Mouse (Mus musculus) embryonic facial prominence, embryonic 11.5 days (tissue): ENCODE measurements around the gene Wbp2. TPM values are rescaled to one million over a fixed set of nuclear protein-coding genes. Genes with fewer than 3 reads are reported as not detected.
"Not testable (repeated sequence)": the region's sequence is repeated elsewhere in the genome, so short reads cannot be mapped to it uniquely, and the experiment has no call there.

Experiments used
- ATAC-seq: fragments of 200-750 bp; cut with Nextera tagmentation; replicated peaks from 2 replicates; pipeline ENCODE4 v1.8.0; 2017; ENCODE audit warnings: low read depth; ENCODE audit not compliant: insufficient number of reproducible peaks, low FRiP score, low TSS enrichment
- DNase-seq: peaks from one replicate; pipeline ENCODE4 v3.0.0-alpha.2; 2015; ENCODE audit warnings: low spot score
- H3K27ac ChIP-seq: fragments of 300-500 bp; sonication (generic); replicated peaks from 2 replicates; pipeline ENCODE4 v1.5.1; 2014; ENCODE audit warnings: mild to moderate bottlenecking, low read depth, low read length, control low read depth
- H3K27me3 ChIP-seq: fragments of 300-500 bp; sonication (generic); 2 replicates; pipeline ENCODE4 v1.6.1; 2014; ENCODE audit warnings: mild to moderate bottlenecking, low read length, moderate library complexity, mixed read lengths; ENCODE audit not compliant: control insufficient read depth, insufficient read depth
- H3K36me3 ChIP-seq: fragments of 300-500 bp; sonication (generic); replicated peaks from 2 replicates; pipeline ENCODE4 v1.6.1; 2014; ENCODE audit warnings: low read depth, mild to moderate bottlenecking, low read length, moderate library complexity, mixed read lengths; ENCODE audit not compliant: control insufficient read depth, insufficient read depth
- H3K4me1 ChIP-seq: fragments of 300-500 bp; sonication (generic); 2 replicates; pipeline ENCODE4 v1.6.1; 2014; ENCODE audit warnings: low read length, mixed read lengths; ENCODE audit not compliant: control insufficient read depth, insufficient read depth
- H3K4me2 ChIP-seq: fragments of 300-500 bp; sonication (generic); 2 replicates; pipeline ENCODE4 v1.6.1; 2014; ENCODE audit warnings: low read depth, mild to moderate bottlenecking, control low read depth, low read length, moderate library complexity
- H3K4me3 ChIP-seq: fragments of 300-500 bp; sonication (generic); 2 replicates; pipeline ENCODE4 v1.5.1; 2014; ENCODE audit warnings: low read depth, low read length, control low read depth
- H3K9ac ChIP-seq: fragments of 300-500 bp; sonication (generic); replicated peaks from 2 replicates; pipeline ENCODE4 v1.6.1; 2014; ENCODE audit warnings: mild to moderate bottlenecking, control low read depth, low read length
- H3K9me3 ChIP-seq: fragments of 300-500 bp; sonication (generic); replicated peaks from 2 replicates; pipeline ENCODE4 v1.6.1; 2016; ENCODE audit warnings: mild to moderate bottlenecking, low read length, inconsistent platforms, mixed read lengths; ENCODE audit not compliant: control insufficient read depth
- WGBS: fragments of 180-500 bp; shearing (Covaris S2); extraction: QIAGEN DNeasy Blood & Tissue Kit; methylation state at CpG from one replicate; pipeline ENCODE4 v1.1.7; 2014; 5-methylcytosine and 5-hydroxymethylcytosine counted together
- polyA plus RNA-seq: library from polyadenylated mRNA; unstranded; fragments of >200 nt; fragmentation: Nextera tagmentation; extraction: Ambion mirVana; gene quantifications from 2 replicates; pipeline ENCODE4 v1.2.1, GENCODE M21; 2014

Gene Wbp2
- polyA plus RNA-seq, 1 experiment from 2014 or later: 47.0 TPM

DNA sequence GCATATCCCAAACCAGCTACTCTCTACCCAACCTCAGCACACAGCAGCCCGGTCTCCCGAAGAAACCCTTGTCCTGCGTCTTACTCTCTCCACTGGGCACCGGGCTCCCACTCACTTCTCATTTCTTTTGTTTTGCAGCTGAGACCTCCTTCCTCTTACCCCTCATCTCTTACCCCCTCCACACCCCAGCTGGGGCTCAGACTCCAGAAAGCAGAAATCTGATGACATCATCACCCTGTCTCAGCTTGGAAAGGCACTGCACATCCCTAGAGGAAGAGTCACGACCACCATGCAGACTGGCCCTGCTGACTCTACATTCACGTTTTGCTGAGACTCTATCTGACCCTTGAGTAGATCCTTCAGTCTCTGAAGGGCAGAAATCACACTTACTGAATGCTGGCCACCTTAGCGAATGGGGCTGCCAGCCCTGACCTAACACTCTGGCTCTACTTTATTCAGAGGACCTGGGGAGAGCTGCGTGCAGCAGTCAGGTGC is 43.2 kb upstream of the Wbp2 start:
- H3K36me3 ChIP-seq: peaks cover 6% of the 10 kb centered on the region
- no peaks in the 10 kb centered on the region for H3K9me3 ChIP-seq
- H3K27me3 ChIP-seq: no peaks in the 10 kb centered on the region
- 47% methylated on average over 8 of the region's 8 CpGs for WGBS
- peak overlapping the region; percentile 66 for H3K4me2 ChIP-seq
- ATAC-seq (peak; percentile 31), DNase-seq (peak; percentile 31)
- peak overlapping the region; percentile 64 for H3K9ac ChIP-seq
- peaks cover 7% of the 10 kb centered on the region; the same call in 1 of the 2 replicates for H3K4me1 ChIP-seq
- peak overlapping the region; percentile 43 for H3K4me3 ChIP-seq
- 0 out of 2 replicates have a peak overlapping the region, but pooled peaks have one; percentile 42 for H3K27ac ChIP-seq

DNA sequence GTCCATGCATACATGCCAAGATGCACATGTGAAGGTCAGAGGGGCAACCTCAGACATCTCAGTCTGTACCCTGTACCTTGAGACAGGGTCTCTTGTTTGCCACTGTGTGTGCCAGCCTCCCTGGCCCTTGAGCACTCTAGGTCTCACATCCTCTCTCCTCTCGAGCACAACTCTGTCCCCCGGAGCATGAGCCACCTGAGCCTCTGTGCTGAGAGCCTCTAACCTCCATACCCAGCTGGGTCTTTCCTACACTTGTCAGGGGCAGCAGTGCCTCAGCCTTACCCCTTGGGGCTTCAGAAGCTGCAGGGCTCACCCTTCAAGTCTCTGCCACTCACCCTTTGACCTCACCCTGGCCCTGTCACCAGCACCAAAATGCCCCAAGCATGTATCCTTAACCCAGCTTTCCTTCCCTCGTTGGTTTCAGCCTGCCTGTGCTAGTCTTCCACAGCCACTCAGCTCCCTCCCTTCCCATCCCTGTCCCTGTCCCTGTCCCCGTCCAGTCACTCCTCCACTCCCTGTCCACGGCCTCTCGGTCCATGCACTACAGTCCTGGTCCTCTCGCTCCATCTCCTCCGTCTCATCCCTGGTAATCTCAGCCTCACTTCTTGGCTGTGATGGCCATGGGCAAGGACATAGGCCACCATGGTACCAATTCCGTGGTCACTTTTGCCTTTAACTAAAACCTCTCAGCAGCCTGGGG is 42.4 kb upstream of the Wbp2 start:
- H3K27me3 ChIP-seq: no peaks in the 10 kb centered on the region
- H3K4me3 ChIP-seq: no peak overlapping the region
- 73% methylated on average over 9 of the region's 9 CpGs for WGBS
- DNase-seq (no peak), ATAC-seq (no peak)
- H3K27ac ChIP-seq: no peak overlapping the region
- H3K4me2 ChIP-seq: no peak overlapping the region
- H3K4me1 ChIP-seq: peaks cover 7% of the 10 kb centered on the region; the same call in 1 of the 2 replicates
- H3K9ac ChIP-seq: no peak overlapping the region
- H3K36me3 ChIP-seq: peaks cover 6% of the 10 kb centered on the region
- no peaks in the 10 kb centered on the region for H3K9me3 ChIP-seq

DNA sequence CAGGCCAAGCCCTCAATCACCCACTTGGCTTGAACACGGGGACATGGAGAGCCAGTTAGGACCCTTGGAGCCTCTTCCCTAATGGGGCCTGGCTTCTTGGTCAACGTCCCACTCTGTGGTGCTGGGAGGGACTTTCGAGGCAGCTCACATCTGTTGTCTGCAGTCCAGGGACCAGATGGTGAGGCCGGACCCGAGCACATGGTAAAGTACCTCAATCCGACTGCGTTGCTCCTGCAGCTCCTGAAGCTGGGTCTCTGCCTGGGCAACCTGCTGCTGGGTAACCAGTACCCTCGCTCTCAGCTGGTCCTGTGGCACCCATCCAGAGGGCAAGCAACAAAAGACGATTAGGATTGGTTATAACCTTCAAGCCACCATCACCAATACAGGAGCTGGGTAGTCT is 41.2 kb upstream of the Wbp2 start:
- Histone ChIP-seq H3K36me3 (peaks cover 6% of the 10 kb centered on the region), H3K9ac (no peak overlapping the region), H3K27ac (no peak overlapping the region), H3K4me3 (no peak overlapping the region), H3K27me3 (no peaks in the 10 kb centered on the region), H3K4me2 (no peak overlapping the region), H3K4me1 (peaks cover 7% of the 10 kb centered on the region; the same call in 1 of the 2 replicates), H3K9me3 (no peaks in the 10 kb centered on the region)
- WGBS: 83% methylated on average over 9 of the region's 9 CpGs
- DNase-seq (no peak), ATAC-seq (no peak)

DNA sequence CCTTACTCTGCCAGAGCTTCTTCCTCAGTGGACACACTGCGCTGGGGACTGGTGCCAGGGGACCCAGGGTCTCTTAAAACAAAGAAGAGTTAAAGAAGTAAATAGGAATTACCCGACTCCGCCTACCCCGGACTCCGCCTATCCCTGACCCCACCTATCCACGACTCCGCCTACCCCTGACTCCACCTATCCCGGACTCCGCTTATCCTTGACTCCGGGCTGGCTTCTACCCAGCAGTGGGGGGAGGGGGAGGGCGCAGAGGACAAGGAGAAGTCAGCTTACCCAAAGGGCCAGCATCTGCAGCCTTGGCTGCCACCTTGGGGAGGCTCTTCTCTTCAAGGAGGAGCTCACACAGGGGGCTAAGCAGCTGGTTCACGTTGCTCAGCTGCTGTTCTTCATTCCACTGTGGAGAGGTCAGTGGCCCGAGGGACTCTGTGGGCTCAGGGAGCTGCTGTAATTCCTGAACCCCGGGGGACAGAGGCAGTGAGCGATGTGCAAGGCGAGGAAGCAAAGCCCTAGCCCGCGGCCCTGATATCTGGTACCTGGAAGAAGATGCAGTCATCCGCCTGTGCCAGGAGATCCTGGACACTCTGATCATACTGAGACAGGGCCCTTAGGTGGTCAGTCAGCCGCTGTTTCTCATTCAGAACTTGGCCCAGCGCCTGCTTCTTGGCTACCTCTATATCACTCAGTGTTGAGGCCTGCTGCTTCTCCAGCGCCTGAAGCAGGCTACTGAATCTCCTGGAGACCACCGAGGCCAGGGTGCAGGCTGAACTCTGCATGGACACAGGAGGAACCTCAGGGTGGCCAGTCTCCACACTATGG is 40.6 kb upstream of the Wbp2 start, which contains the start of gene Trim47:
Gene Trim47, minus strand, starts transcription at position 55 of the 825 bp plus-strand sequence.
- peak within 1 kb of the TSS; percentile 44 for H3K4me2 ChIP-seq
- H3K9me3 ChIP-seq: no peaks in the 10 kb centered on the region
- peak within 1 kb of the TSS; percentile 39 for H3K9ac ChIP-seq
- WGBS: 20% methylated on average over 23 of the region's 23 CpGs
- H3K36me3 ChIP-seq: peaks cover 5% of the 10 kb centered on the region
- ATAC-seq: no peak
- H3K4me1 ChIP-seq: peaks cover 7% of the 10 kb centered on the region; the same call in 1 of the 2 replicates
- no peak within 1 kb of the TSS; the same call in 1 of the 2 replicates for H3K4me3 ChIP-seq
- peak within 1 kb of the TSS; percentile 47; the same call in 1 of the 2 replicates for H3K27ac ChIP-seq
- DNase-seq: peak; percentile 82
- H3K27me3 ChIP-seq: no peaks in the 10 kb centered on the region

DNA sequence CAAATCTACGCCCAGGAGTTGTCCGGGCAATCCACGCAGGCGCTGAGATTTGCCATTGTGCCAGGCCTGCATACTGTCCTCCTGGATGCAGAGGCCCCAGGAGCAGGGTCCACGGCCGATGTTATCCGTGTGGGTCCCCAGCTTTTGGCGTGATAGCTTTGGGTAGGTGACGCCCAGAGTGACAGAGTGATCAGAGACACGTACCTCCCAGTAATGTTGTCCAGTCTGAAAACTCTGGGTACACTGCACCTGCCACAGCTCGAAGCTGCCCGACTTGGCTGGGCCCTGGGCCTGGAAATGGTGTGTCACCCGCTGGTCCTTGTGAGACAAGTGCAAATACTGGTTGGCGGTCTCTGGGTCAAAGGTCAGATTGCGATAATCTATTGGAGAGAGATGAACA is 39.5 kb upstream of the Wbp2 start:
- WGBS: 95% methylated on average over 15 of the region's 15 CpGs
- H3K9ac ChIP-seq: no peak overlapping the region
- no peaks in the 10 kb centered on the region for H3K27me3 ChIP-seq
- no peak overlapping the region for H3K27ac ChIP-seq
- no peak overlapping the region for H3K4me2 ChIP-seq
- no peaks in the 10 kb centered on the region for H3K9me3 ChIP-seq
- DNase-seq: no peak
- peaks cover 7% of the 10 kb centered on the region; the same call in 1 of the 2 replicates for H3K4me1 ChIP-seq
- ATAC-seq: no peak
- no peak overlapping the region for H3K4me3 ChIP-seq
- H3K36me3 ChIP-seq: peaks cover 4% of the 10 kb centered on the region

DNA sequence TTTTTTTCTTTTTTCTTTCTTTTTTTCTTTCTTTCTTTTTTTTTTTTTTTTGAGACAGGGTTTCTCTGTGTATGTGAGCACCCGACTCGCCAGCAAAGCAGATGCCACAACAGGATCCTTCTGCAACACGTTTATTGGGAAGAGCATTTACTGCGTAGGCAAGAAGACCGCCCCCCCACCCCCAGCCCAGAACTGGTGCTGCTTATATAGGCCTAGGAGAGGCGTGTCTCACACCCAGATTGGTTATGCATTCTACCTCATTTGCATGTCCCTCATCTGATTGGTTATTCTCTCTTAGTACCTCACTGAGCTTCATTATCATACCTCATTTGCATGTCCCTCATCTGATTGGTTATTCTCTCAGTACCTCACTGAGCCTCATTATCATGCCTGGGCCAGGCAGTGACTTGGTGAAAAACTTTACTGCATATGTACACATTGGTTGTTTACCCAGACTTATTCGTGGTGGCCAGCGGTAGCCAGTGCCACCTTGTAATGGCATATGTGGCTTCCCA is 35.0 kb upstream of the Wbp2 start:
- DNase-seq, H3K27ac ChIP-seq, H3K4me2 ChIP-seq, H3K4me1 ChIP-seq, ATAC-seq, H3K9ac ChIP-seq, H3K9me3 ChIP-seq, H3K27me3 ChIP-seq, H3K4me3 ChIP-seq, H3K36me3 ChIP-seq: not testable (repeated sequence)
- 93% methylated on average over 8 of the region's 8 CpGs for WGBS

DNA sequence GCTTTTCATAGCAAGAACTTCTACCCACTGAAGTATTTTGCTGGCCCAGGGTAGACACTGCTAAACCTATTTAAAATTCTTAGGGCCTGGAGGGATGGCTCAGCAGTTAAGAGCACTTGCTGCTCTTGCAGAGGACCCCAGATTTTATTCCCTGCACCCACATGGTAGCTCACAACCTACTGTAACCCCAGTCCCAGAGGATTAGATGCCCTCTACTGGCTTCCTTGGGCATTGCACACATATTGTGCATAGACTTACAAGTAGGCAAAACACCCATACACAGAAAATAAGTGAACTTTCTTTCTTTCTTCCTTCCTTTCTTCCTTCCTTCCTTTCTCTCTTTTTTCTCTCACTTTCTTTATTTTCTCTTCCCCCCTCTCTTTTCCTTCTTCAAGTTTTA is 31.0 kb upstream of the Wbp2 start:
- Histone ChIP-seq H3K27me3 (no peaks in the 10 kb centered on the region), H3K4me1 (no peaks in the 10 kb centered on the region), H3K9me3 (no peaks in the 10 kb centered on the region), H3K4me3 (no peak overlapping the region), H3K9ac (no peak overlapping the region), H3K4me2 (no peak overlapping the region), H3K36me3 (no peaks in the 10 kb centered on the region), H3K27ac (no peak overlapping the region)
- no peak for ATAC-seq
- DNase-seq: no peak
